Mouse (Mus musculus) midbrain, embryonic 16.5 days (tissue): Measurements from ENCODE around the gene Ap1b1. TPM values are rescaled to one million over a fixed set of nuclear protein-coding genes. Genes with fewer than 3 reads are reported as not detected.
A peak's percentile ranks its signal among the peaks of the same experiment; 100 is the strongest.

Experiments
- ATAC-seq: fragments of 200-750 bp; cut with Nextera tagmentation; 2 replicates; pipeline ENCODE4 v1.8.0; 2017; ENCODE audit warnings: moderate TSS enrichment
- H3K27ac ChIP-seq: fragments of 300-500 bp; sonication (generic); 2 replicates; pipeline ENCODE4 v1.5.1; 2014; ENCODE audit warnings: mild to moderate bottlenecking, low read length, mixed read lengths
- H3K27me3 ChIP-seq: fragments of 300-500 bp; sonication (generic); 2 replicates; pipeline ENCODE4 v1.6.1; 2014; ENCODE audit warnings: low read depth, low read length, mixed read lengths; ENCODE audit not compliant: control insufficient read depth, insufficient read depth
- H3K36me3 ChIP-seq: fragments of 300-500 bp; sonication (generic); 2 replicates; pipeline ENCODE4 v1.6.1; 2014; ENCODE audit warnings: mild to moderate bottlenecking, low read length, moderate library complexity, mixed read lengths; ENCODE audit not compliant: control insufficient read depth, insufficient read depth
- H3K4me1 ChIP-seq: fragments of 300-500 bp; sonication (generic); 2 replicates; pipeline ENCODE4 v1.6.1; 2014; ENCODE audit warnings: mild to moderate bottlenecking, low read length, mixed read lengths; ENCODE audit not compliant: control insufficient read depth, insufficient read depth
- H3K4me2 ChIP-seq: fragments of 300-500 bp; sonication (generic); 2 replicates; pipeline ENCODE4 v1.6.1; 2014; ENCODE audit warnings: mild to moderate bottlenecking, low read length, mixed read lengths
- H3K4me3 ChIP-seq: fragments of 300-500 bp; sonication (generic); 2 replicates; pipeline ENCODE4 v1.5.1; 2014; ENCODE audit warnings: low read depth, mild to moderate bottlenecking, low read length, moderate library complexity, mixed read lengths
- H3K9ac ChIP-seq: fragments of 300-500 bp; sonication (generic); 2 replicates; pipeline ENCODE4 v1.6.1; 2014; ENCODE audit warnings: low read depth, low read length, mixed read lengths
- H3K9me3 ChIP-seq: fragments of 300-500 bp; sonication (generic); replicated peaks from 2 replicates; pipeline ENCODE4 v1.6.1; 2014; ENCODE audit warnings: mild to moderate bottlenecking, low read length, mixed read lengths; ENCODE audit not compliant: control insufficient read depth, poor library complexity, severe bottlenecking
- WGBS: fragments of 180-500 bp; shearing (Covaris S2); extraction: QIAGEN DNeasy Blood & Tissue Kit; methylation state at CpG from one replicate; pipeline ENCODE4 v1.1.7; 2014; 5-methylcytosine and 5-hydroxymethylcytosine counted together
- polyA plus RNA-seq: library from polyadenylated mRNA; unstranded; fragments of >200 nt; fragmentation: Nextera tagmentation; extraction: Ambion mirVana; gene quantifications from 2 replicates; pipeline ENCODE4 v1.2.1, GENCODE M21; 2015

Ap1b1 gene
- polyA plus RNA-seq, 1 experiment from 2014 or later, result 108 TPM

- H3K4me1 ChIP-seq, result no peaks in the 10 kb centered on the region
- H3K36me3 ChIP-seq, result no peaks in the 10 kb centered on the region
- H3K4me3 ChIP-seq, result no peak overlapping the region
- H3K27ac ChIP-seq, result no peak overlapping the region
- no peaks in the 10 kb centered on the region for H3K27me3 ChIP-seq
- H3K9ac ChIP-seq, result no peak overlapping the region
- no peak overlapping the region for H3K4me2 ChIP-seq
- peak; percentile 54; the same call in 1 of the 2 replicates for ATAC-seq
- 7% methylated on average over 10 of the region's 14 CpGs for WGBS
- no peaks in the 10 kb centered on the region for H3K9me3 ChIP-seq
Observed at GRCm38 (mm10) chr11:4975623-4976022, 11.0 kb upstream of the Ap1b1 start.

GRCm38 (mm10) chr11:4983010-4983409 is 3.6 kb upstream of the Ap1b1 start:
- WGBS, result 82% methylated on average over 3 of the region's 3 CpGs

GRCm38 (mm10) chr11:4983538-4983937 is 3.1 kb upstream of the Ap1b1 start:
- no peak overlapping the region for H3K4me2 ChIP-seq
- no peaks in the 10 kb centered on the region for H3K36me3 ChIP-seq
- 66% methylated on average over 2 of the region's 2 CpGs for whole genome bisulfite sequencing
- H3K27ac ChIP-seq, result no peak overlapping the region
- H3K4me3 ChIP-seq, result no peak overlapping the region
- ATAC-seq, result no peak
- H3K9ac ChIP-seq, result no peak overlapping the region
- no peaks in the 10 kb centered on the region for H3K27me3 ChIP-seq
- no peaks in the 10 kb centered on the region for H3K9me3 ChIP-seq
- peaks cover 16% of the 10 kb centered on the region for H3K4me1 ChIP-seq

More at GRCm38 (mm10) chr11:4983010-4983409, 3.6 kb upstream of the Ap1b1 start:
- no peak overlapping the region for H3K4me3 ChIP-seq
- no peak overlapping the region for H3K27ac ChIP-seq
- H3K4me1 ChIP-seq, result peaks cover 12% of the 10 kb centered on the region
- H3K9ac ChIP-seq, result no peak overlapping the region
- no peaks in the 10 kb centered on the region for H3K36me3 ChIP-seq
- ATAC-seq, result no peak
- no peaks in the 10 kb centered on the region for H3K9me3 ChIP-seq
- H3K4me2 ChIP-seq, result no peak overlapping the region
- no peaks in the 10 kb centered on the region for H3K27me3 ChIP-seq

GRCm38 (mm10) chr11:4984249-4984648 is 2.4 kb upstream of the Ap1b1 start:
- H3K4me1 ChIP-seq, result peaks cover 16% of the 10 kb centered on the region
- WGBS, result 1% methylated on average over 5 of the region's 5 CpGs
- no peaks in the 10 kb centered on the region for H3K36me3 ChIP-seq
- no peak overlapping the region for H3K27ac ChIP-seq
- no peak overlapping the region for H3K4me3 ChIP-seq
- ATAC-seq, result no peak
- no peaks in the 10 kb centered on the region for H3K27me3 ChIP-seq
- H3K4me2 ChIP-seq, result peak overlapping the region; percentile 25
- H3K9me3 ChIP-seq, result no peaks in the 10 kb centered on the region
- peak overlapping the region; percentile 46; the same call in 1 of the 2 replicates for H3K9ac ChIP-seq

GRCm38 (mm10) chr11:4984799-4985198 is 1.8 kb upstream of the Ap1b1 start:
- no peak overlapping the region for H3K4me3 ChIP-seq
- 85% methylated on average over 3 of the region's 3 CpGs for WGBS
- no peak overlapping the region for H3K27ac ChIP-seq
- peaks cover 16% of the 10 kb centered on the region for H3K4me1 ChIP-seq
- H3K9me3 ChIP-seq, result no peaks in the 10 kb centered on the region
- H3K27me3 ChIP-seq, result no peaks in the 10 kb centered on the region
- H3K9ac ChIP-seq, result no peak overlapping the region
- no peak overlapping the region for H3K4me2 ChIP-seq
- no peaks in the 10 kb centered on the region for H3K36me3 ChIP-seq
- ATAC-seq, result no peak

- ATAC-seq, result peak; percentile 9; the same call in 1 of the 2 replicates
- no peak overlapping the region for H3K27ac ChIP-seq
- 69% methylated on average over 11 of the region's 11 CpGs for WGBS
- H3K4me1 ChIP-seq, result peaks cover 16% of the 10 kb centered on the region
- H3K9me3 ChIP-seq, result no peaks in the 10 kb centered on the region
- H3K4me2 ChIP-seq, result peak overlapping the region; percentile 93
- H3K4me3 ChIP-seq, result peak overlapping the region; percentile 65
- peak overlapping the region; percentile 80 for H3K9ac ChIP-seq
- H3K27me3 ChIP-seq, result no peaks in the 10 kb centered on the region
- H3K36me3 ChIP-seq, result no peaks in the 10 kb centered on the region
Observed at GRCm38 (mm10) chr11:4987487-4987852, 846 bp downstream of the Ap1b1 start.

- Histone ChIP-seq H3K4me1 (peaks cover 13% of the 10 kb centered on the region), H3K9ac (no peak overlapping the region), H3K27ac (no peak overlapping the region), H3K9me3 (no peaks in the 10 kb centered on the region), H3K4me2 (no peak overlapping the region), H3K36me3 (no peaks in the 10 kb centered on the region), H3K4me3 (no peak overlapping the region), H3K27me3 (no peaks in the 10 kb centered on the region)
- no peak for ATAC-seq
- 87% methylated on average over 3 of the region's 3 CpGs for WGBS
Observed at GRCm38 (mm10) chr11:4989187-4989586, 2.6 kb downstream of the Ap1b1 start.

GRCm38 (mm10) chr11:4992471-4992870 is 5.8 kb downstream of the Ap1b1 start:
- no peaks in the 10 kb centered on the region for H3K9me3 ChIP-seq
- H3K27ac ChIP-seq, result no peak overlapping the region
- no peak overlapping the region for H3K4me2 ChIP-seq
- peaks cover 2% of the 10 kb centered on the region; the same call in 1 of the 2 replicates for H3K36me3 ChIP-seq
- peaks cover 9% of the 10 kb centered on the region for H3K4me1 ChIP-seq
- H3K4me3 ChIP-seq, result no peak overlapping the region
- WGBS, result 87% methylated on average over 2 of the region's 2 CpGs
- H3K27me3 ChIP-seq, result no peaks in the 10 kb centered on the region
- ATAC-seq, result no peak
- H3K9ac ChIP-seq, result no peak overlapping the region

- 90% methylated on average over 3 of the region's 3 CpGs for WGBS
Observed at GRCm38 (mm10) chr11:4995676-4996075, 9.1 kb downstream of the Ap1b1 start.

More at GRCm38 (mm10) chr11:4995676-4996075, 9.1 kb downstream of the Ap1b1 start:
- no peaks in the 10 kb centered on the region for H3K27me3 ChIP-seq
- H3K4me2 ChIP-seq, result no peak overlapping the region
- no peaks in the 10 kb centered on the region for H3K4me1 ChIP-seq
- no peak overlapping the region for H3K27ac ChIP-seq
- no peak for ATAC-seq
- H3K9ac ChIP-seq, result no peak overlapping the region
- no peaks in the 10 kb centered on the region for H3K9me3 ChIP-seq
- H3K36me3 ChIP-seq, result peaks cover 2% of the 10 kb centered on the region; the same call in 1 of the 2 replicates
- no peak overlapping the region for H3K4me3 ChIP-seq
